Mouse (Mus musculus): ENCODE results near the gene Csdc2. TPM values are rescaled to one million over a fixed set of nuclear protein-coding genes. Genes with fewer than 3 reads are reported as not detected.
A peak's percentile ranks its signal among the peaks of the same experiment; 100 is the strongest.
"Not testable (repeated sequence)": the region's sequence is repeated elsewhere in the genome, so short reads cannot be mapped to it uniquely, and the experiment has no call there.

Csdc2 gene
- polyA plus RNA-seq, 1 experiment from 2014 or later: 17.5 TPM

GRCm38 (mm10) chr15:81958906-81959305 lies 22.3 kb downstream of the Csdc2 start:
- no peak overlapping the region for H3K9ac ChIP-seq
- H3K36me3 ChIP-seq: peaks cover 18% of the 10 kb centered on the region; the same call in 1 of the 2 replicates
- H3K4me1 ChIP-seq: peaks cover 9% of the 10 kb centered on the region
- H3K9me3 ChIP-seq (replicated peaks): no peaks in the 10 kb centered on the region
- no peak overlapping the region for H3K27ac ChIP-seq (replicated peaks)
- no peak overlapping the region for H3K4me3 ChIP-seq (replicated peaks)
- 87% methylated on average over 3 of the region's 3 CpGs for WGBS
- no peak for ATAC-seq (ENCODE audit: insufficient number of reproducible peaks, low FRiP score, low TSS enrichment, low read depth)
- H3K4me2 ChIP-seq (replicated peaks): no peak overlapping the region
- no peaks in the 10 kb centered on the region for H3K27me3 ChIP-seq

- H3K4me2 ChIP-seq (replicated peaks): peak within 1 kb of the TSS; percentile 100
- H3K4me3 ChIP-seq (replicated peaks): peak within 1 kb of the TSS; percentile 75
- H3K27ac ChIP-seq (replicated peaks): peak within 1 kb of the TSS; percentile 88
- peaks cover 3% of the 10 kb centered on the region; the same call in 1 of the 2 replicates for H3K36me3 ChIP-seq
- H3K27me3 ChIP-seq: no peaks in the 10 kb centered on the region
- ATAC-seq (ENCODE audit: insufficient number of reproducible peaks, low FRiP score, low TSS enrichment, low read depth): peak; percentile 95
- H3K4me1 ChIP-seq: peaks cover 9% of the 10 kb centered on the region
- H3K9me3 ChIP-seq (replicated peaks): no peaks in the 10 kb centered on the region
- WGBS: under 1% methylated on average over 77 of the region's 77 CpGs
- H3K9ac ChIP-seq: peak within 1 kb of the TSS; percentile 64
These were observed 23.9 kb downstream of the Csdc2 start, which contains the start of gene Pmm1 for GRCm38 (mm10) chr15:81960171-81961077. TSS of gene Pmm1 (minus strand) at chr15:81960930.

- ATAC-seq (ENCODE audit: insufficient number of reproducible peaks, low FRiP score, low TSS enrichment, low read depth): no peak
- Histone ChIP-seq H3K4me2 (replicated peaks) (peak overlapping the region; percentile 100), H3K27ac (replicated peaks) (peak overlapping the region; percentile 88; the same call in 1 of the 2 replicates), H3K9me3 (replicated peaks) (no peaks in the 10 kb centered on the region), H3K27me3 (no peaks in the 10 kb centered on the region), H3K36me3 (no peaks in the 10 kb centered on the region), H3K4me1 (peaks cover 9% of the 10 kb centered on the region), H3K9ac (no peak overlapping the region), H3K4me3 (replicated peaks) (peak overlapping the region; percentile 75)
- 4% methylated on average over 7 of the region's 8 CpGs for WGBS
These were observed 24.5 kb downstream of the Csdc2 start for GRCm38 (mm10) chr15:81961078-81961451.

GRCm38 (mm10) chr15:81964262-81964661 lies 27.7 kb downstream of the Csdc2 start:
- peaks cover 5% of the 10 kb centered on the region for H3K4me1 ChIP-seq
- no peak overlapping the region for H3K4me2 ChIP-seq (replicated peaks)
- WGBS: 68% methylated on average over 1 of the region's 1 CpGs
- ATAC-seq (ENCODE audit: insufficient number of reproducible peaks, low FRiP score, low TSS enrichment, low read depth): no peak
- H3K36me3 ChIP-seq: no peaks in the 10 kb centered on the region
- H3K9ac ChIP-seq: no peak overlapping the region
- H3K9me3 ChIP-seq (replicated peaks): no peaks in the 10 kb centered on the region
- no peaks in the 10 kb centered on the region for H3K27me3 ChIP-seq
- no peak overlapping the region for H3K4me3 ChIP-seq (replicated peaks)
- no peak overlapping the region for H3K27ac ChIP-seq (replicated peaks)

GRCm38 (mm10) chr15:81964980-81965545 lies 28.5 kb downstream of the Csdc2 start:
- Histone ChIP-seq H3K9ac (no peak overlapping the region), H3K27me3 (no peaks in the 10 kb centered on the region), H3K4me3 (replicated peaks) (no peak overlapping the region), H3K27ac (replicated peaks) (no peak overlapping the region), H3K4me1 (no peaks in the 10 kb centered on the region), H3K9me3 (replicated peaks) (no peaks in the 10 kb centered on the region), H3K4me2 (replicated peaks) (no peak overlapping the region), H3K36me3 (no peaks in the 10 kb centered on the region)
- 39% methylated on average over 4 of the region's 4 CpGs for WGBS
- no peak for ATAC-seq (ENCODE audit: insufficient number of reproducible peaks, low FRiP score, low TSS enrichment, low read depth)

- no peak for ATAC-seq (ENCODE audit: insufficient number of reproducible peaks, low FRiP score, low TSS enrichment, low read depth)
- Histone ChIP-seq H3K27me3 (no peaks in the 10 kb centered on the region), H3K9me3 (replicated peaks) (no peaks in the 10 kb centered on the region), H3K27ac (replicated peaks) (no peak overlapping the region), H3K4me3 (replicated peaks) (no peak overlapping the region), H3K36me3 (no peaks in the 10 kb centered on the region), H3K4me1 (no peaks in the 10 kb centered on the region), H3K4me2 (replicated peaks) (no peak overlapping the region), H3K9ac (no peak overlapping the region)
- WGBS: 72% methylated on average over 11 of the region's 14 CpGs
These were observed 29.7 kb downstream of the Csdc2 start for GRCm38 (mm10) chr15:81966062-81966829.

GRCm38 (mm10) chr15:81967821-81968220 lies 31.3 kb downstream of the Csdc2 start:
- H3K4me3 ChIP-seq (replicated peaks): no peak overlapping the region
- no peak for ATAC-seq (ENCODE audit: insufficient number of reproducible peaks, low FRiP score, low TSS enrichment, low read depth)
- no peak overlapping the region for H3K9ac ChIP-seq
- no peak overlapping the region for H3K27ac ChIP-seq (replicated peaks)
- H3K27me3 ChIP-seq: no peaks in the 10 kb centered on the region
- no peaks in the 10 kb centered on the region for H3K4me1 ChIP-seq
- H3K4me2 ChIP-seq (replicated peaks): no peak overlapping the region
- 82% methylated on average over 5 of the region's 5 CpGs for WGBS
- H3K36me3 ChIP-seq: no peaks in the 10 kb centered on the region
- H3K9me3 ChIP-seq (replicated peaks): no peaks in the 10 kb centered on the region

- Histone ChIP-seq H3K27ac (replicated peaks) (no peak overlapping the region), H3K9me3 (replicated peaks) (no peaks in the 10 kb centered on the region), H3K4me1 (no peaks in the 10 kb centered on the region), H3K4me2 (replicated peaks) (no peak overlapping the region), H3K27me3 (no peaks in the 10 kb centered on the region), H3K4me3 (replicated peaks) (no peak overlapping the region), H3K36me3 (no peaks in the 10 kb centered on the region), H3K9ac (no peak overlapping the region)
- WGBS: 43% methylated on average over 2 of the region's 2 CpGs
- no peak for ATAC-seq (ENCODE audit: insufficient number of reproducible peaks, low FRiP score, low TSS enrichment, low read depth)
These were observed 31.9 kb downstream of the Csdc2 start for GRCm38 (mm10) chr15:81968447-81968846.

- no peak for ATAC-seq (ENCODE audit: insufficient number of reproducible peaks, low FRiP score, low TSS enrichment, low read depth)
- WGBS: 48% methylated on average over 7 of the region's 7 CpGs
- H3K9ac ChIP-seq: no peak overlapping the region
- H3K4me3 ChIP-seq (replicated peaks): no peak overlapping the region
- H3K4me1 ChIP-seq: no peaks in the 10 kb centered on the region
- H3K27ac ChIP-seq (replicated peaks): no peak overlapping the region
- no peaks in the 10 kb centered on the region for H3K36me3 ChIP-seq
- H3K4me2 ChIP-seq (replicated peaks): no peak overlapping the region
- H3K27me3 ChIP-seq: no peaks in the 10 kb centered on the region
- H3K9me3 ChIP-seq (replicated peaks): no peaks in the 10 kb centered on the region
These were observed 32.6 kb downstream of the Csdc2 start for GRCm38 (mm10) chr15:81969173-81969572.

GRCm38 (mm10) chr15:81969635-81970034 lies 33.1 kb downstream of the Csdc2 start:
- H3K9me3 ChIP-seq (replicated peaks); H3K4me2 ChIP-seq (replicated peaks); H3K9ac ChIP-seq; H3K27me3 ChIP-seq; ATAC-seq (ENCODE audit: insufficient number of reproducible peaks, low FRiP score, low TSS enrichment, low read depth); H3K4me3 ChIP-seq (replicated peaks); H3K36me3 ChIP-seq; H3K27ac ChIP-seq (replicated peaks); H3K4me1 ChIP-seq: not testable (repeated sequence)
- WGBS: 79% methylated on average over 6 of the region's 6 CpGs

- H3K9me3 ChIP-seq (replicated peaks); H3K4me2 ChIP-seq (replicated peaks); H3K27ac ChIP-seq (replicated peaks); H3K4me1 ChIP-seq; H3K9ac ChIP-seq; H3K27me3 ChIP-seq; ATAC-seq (ENCODE audit: insufficient number of reproducible peaks, low FRiP score, low TSS enrichment, low read depth); H3K36me3 ChIP-seq; H3K4me3 ChIP-seq (replicated peaks): not testable (repeated sequence)
- WGBS: 94% methylated on average over 4 of the region's 4 CpGs
These were observed 33.9 kb downstream of the Csdc2 start for GRCm38 (mm10) chr15:81970498-81970897.
